Mouse (Mus musculus): ENCODE data around the gene Gm4922. TPM values are rescaled to one million over a fixed set of nuclear protein-coding genes. Genes with fewer than 3 reads are reported as not detected.

Gene Gm4922
- polyA plus RNA-seq (2015; fragmentation: Nextera tagmentation; extraction: Ambion mirVana) = not detected in 2 replicates

DNA sequence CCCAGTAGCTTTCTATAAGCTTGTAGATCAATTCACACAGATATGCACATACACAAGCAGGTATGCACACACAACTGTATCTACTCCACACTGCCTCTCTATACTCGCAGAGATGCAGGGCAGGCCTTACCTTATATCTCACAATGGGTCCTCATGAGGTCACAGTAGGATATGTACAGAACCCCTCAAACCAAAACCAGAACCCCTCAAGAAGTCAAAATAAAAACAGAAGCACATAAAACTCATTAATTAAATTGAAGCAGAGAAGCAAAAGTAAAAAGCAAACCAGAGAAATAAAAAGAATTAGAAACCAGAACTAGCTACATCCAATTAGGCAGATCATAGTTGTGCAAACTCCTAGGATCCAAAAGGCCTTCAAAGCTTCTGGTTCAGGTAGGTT is at the start of gene Gm4922:
Gm4922 (minus strand) TSS at position 101 of the 400 bp plus-strand sequence.
- no peaks in the 10 kb centered on the region for H3K27me3 ChIP-seq
- no peak within 1 kb of the TSS for H3K9ac ChIP-seq
- H3K36me3 ChIP-seq = no peaks in the 10 kb centered on the region
- ATAC-seq (replicated peaks; ENCODE audit: low FRiP score) = no peak
- H3K4me1 ChIP-seq = no peaks in the 10 kb centered on the region
- H3K27ac ChIP-seq = no peak within 1 kb of the TSS
- H3K9me3 ChIP-seq (replicated peaks) = no peaks in the 10 kb centered on the region
- no peak within 1 kb of the TSS for H3K4me3 ChIP-seq (replicated peaks)
- 88% methylated on average over 1 of the region's 1 CpGs for WGBS
- no peak within 1 kb of the TSS for H3K4me2 ChIP-seq

DNA sequence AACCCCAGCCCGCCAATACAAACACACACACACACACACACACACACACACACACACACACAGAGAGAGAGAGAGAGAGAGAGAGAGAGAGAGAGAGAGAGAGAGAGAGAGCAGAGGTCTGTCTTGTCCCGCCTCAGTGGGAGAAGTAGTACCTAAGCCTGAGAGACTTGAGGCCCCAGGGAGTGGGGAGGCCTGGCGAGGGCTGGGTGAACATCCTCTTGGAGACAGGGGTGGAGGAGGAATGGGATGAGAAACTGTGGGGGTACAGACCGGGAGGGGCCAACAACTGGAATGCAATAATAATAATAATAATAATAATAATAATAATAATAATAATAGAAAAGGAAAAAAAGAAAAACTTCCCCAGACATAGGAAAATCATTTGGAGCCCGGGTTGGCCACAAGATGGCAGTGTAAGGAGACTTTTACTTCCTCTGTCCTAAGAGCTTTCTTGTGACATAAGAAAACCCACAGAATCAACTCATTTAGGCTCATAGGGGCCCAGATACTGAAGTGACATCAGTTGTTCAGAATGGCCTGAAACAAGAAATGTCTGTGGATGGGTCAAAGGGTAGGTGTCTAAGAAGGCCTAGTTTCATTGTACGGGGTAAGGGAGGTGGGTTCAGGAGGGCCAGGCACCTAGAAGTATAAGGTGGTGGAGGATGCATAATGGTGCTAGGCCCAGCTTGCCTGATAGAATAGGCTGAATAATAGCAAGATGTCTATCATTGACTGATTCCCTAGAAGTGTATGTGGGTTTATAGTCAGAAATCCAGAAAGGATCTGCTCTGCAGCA is 49.3 kb upstream of the Gm4922 start:
- Histone ChIP-seq H3K4me3 (replicated peaks) (no peak overlapping the region), H3K9me3 (replicated peaks) (no peaks in the 10 kb centered on the region), H3K9ac (no peak overlapping the region), H3K27ac (no peak overlapping the region), H3K36me3 (no peaks in the 10 kb centered on the region), H3K4me2 (no peak overlapping the region), H3K4me1 (no peaks in the 10 kb centered on the region), H3K27me3 (no peaks in the 10 kb centered on the region)
- WGBS = 60% methylated on average over 6 of the region's 6 CpGs
- 0 out of 2 replicates have a peak, but pooled peaks have one; percentile 40 for ATAC-seq (replicated peaks; ENCODE audit: low FRiP score)

DNA sequence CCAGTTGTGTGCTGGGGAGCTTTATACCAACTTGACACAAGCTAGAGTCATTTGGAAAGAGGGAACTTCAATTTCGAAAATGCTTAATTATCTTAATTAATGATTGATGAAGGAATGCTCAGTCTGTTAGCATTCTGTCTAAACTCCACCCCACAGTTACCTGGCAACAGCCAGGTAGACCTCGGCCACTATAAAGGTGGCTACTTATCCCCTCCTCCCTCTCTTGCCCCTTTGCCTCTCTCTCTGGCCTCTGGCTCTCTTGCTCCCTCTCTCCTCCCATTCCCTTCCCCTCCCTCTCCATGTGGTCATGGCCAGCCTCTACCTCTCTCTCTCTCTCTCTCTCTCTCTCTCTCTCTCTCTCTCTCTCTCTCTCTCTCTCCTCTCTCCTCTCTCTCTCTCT is 47.8 kb upstream of the Gm4922 start:
- Histone ChIP-seq H3K4me2 (no peak overlapping the region), H3K27ac (no peak overlapping the region), H3K36me3 (no peaks in the 10 kb centered on the region), H3K9ac (no peak overlapping the region), H3K4me1 (0 out of 2 replicates have a peak, but pooled peaks cover 3% of the 10 kb centered on the region), H3K9me3 (replicated peaks) (no peaks in the 10 kb centered on the region), H3K4me3 (replicated peaks) (no peak overlapping the region), H3K27me3 (no peaks in the 10 kb centered on the region)
- 49% methylated on average over 2 of the region's 2 CpGs for WGBS
- ATAC-seq (replicated peaks; ENCODE audit: low FRiP score) = no peak

DNA sequence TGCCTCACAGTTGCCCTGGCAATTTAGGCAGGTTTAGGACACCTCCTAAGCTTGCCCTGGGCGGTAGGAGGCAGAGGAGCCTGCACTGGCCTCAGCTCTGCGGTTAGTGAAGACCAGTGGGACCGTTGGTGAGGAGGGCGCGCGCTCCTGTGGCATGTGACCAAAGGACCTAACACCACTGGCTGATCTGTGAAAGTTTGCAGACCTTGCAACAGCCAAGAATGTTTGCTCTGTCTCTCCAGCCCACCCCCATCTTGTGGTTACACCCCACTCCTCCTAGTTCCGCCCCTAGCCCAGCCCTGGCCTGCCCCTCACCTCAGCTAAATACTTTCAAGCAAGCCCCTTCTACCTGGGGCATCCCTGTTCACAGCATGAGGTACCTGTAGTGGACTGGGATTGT is 45.2 kb upstream of the Gm4922 start:
- no peak overlapping the region for H3K9ac ChIP-seq
- ATAC-seq (replicated peaks; ENCODE audit: low FRiP score) = no peak; the same call in 1 of the 2 replicates
- no peak overlapping the region for H3K27ac ChIP-seq

DNA sequence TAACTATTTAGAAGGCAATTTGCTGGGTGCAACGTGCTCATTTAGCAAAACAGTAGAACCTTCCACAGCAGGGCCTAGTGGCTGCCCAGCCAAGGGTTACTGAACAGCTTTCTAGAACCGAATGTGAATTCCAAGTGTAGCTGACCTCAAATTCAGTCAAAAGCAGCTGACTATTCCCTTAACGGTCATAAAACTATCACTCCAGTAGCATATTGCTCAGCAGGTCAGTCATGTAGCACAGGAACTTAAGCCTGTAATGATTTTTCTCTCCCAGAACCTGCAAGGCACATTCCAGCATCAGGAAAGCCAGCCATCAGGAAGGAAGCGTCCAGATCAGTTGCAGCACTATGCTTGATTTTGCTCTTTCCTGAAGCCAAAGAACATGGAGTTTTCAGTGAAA is 43.8 kb upstream of the Gm4922 start:
- Histone ChIP-seq H3K27ac (no peak overlapping the region), H3K27me3 (no peaks in the 10 kb centered on the region), H3K9ac (no peak overlapping the region), H3K4me1 (0 out of 2 replicates have a peak, but pooled peaks cover 3% of the 10 kb centered on the region), H3K4me2 (no peak overlapping the region), H3K4me3 (replicated peaks) (no peak overlapping the region), H3K36me3 (no peaks in the 10 kb centered on the region), H3K9me3 (replicated peaks) (no peaks in the 10 kb centered on the region)
- ATAC-seq (replicated peaks; ENCODE audit: low FRiP score) = 0 out of 2 replicates have a peak, but pooled peaks have one; percentile 36
- 41% methylated on average over 4 of the region's 4 CpGs for WGBS

More for the DNA sequence above, 45.2 kb upstream of the Gm4922 start:
- no peaks in the 10 kb centered on the region for H3K27me3 ChIP-seq
- no peak overlapping the region for H3K4me2 ChIP-seq
- no peak overlapping the region for H3K4me3 ChIP-seq (replicated peaks)
- no peaks in the 10 kb centered on the region for H3K36me3 ChIP-seq
- no peaks in the 10 kb centered on the region for H3K9me3 ChIP-seq (replicated peaks)
- WGBS = 44% methylated on average over 7 of the region's 7 CpGs
- 0 out of 2 replicates have a peak, but pooled peaks cover 3% of the 10 kb centered on the region for H3K4me1 ChIP-seq

DNA sequence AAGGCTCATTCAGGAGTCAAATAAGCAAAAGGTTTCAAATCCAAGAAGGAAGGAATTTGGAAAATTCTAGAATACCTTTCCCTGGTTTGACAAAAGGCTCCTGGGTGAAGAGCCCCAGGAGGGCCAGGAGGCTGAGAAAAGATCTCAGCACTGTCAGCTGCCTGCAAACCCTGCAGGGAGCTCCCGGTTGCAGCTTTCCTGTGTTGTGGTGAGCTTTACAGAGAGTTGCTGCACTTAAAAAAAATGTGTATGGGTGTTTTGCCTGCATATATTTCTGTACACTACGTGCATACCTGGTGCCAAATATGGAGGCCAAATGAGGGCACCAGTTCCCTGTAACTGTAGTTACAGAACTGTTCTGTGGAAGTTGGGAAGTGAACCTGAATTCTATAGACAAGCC is 41.3 kb upstream of the Gm4922 start:
- no peak overlapping the region for H3K27ac ChIP-seq
- H3K36me3 ChIP-seq = no peaks in the 10 kb centered on the region
- H3K27me3 ChIP-seq = no peaks in the 10 kb centered on the region
- 58% methylated on average over 2 of the region's 2 CpGs for WGBS
- no peaks in the 10 kb centered on the region for H3K9me3 ChIP-seq (replicated peaks)
- H3K9ac ChIP-seq = no peak overlapping the region
- ATAC-seq (replicated peaks; ENCODE audit: low FRiP score) = no peak
- no peak overlapping the region for H3K4me3 ChIP-seq (replicated peaks)
- no peak overlapping the region for H3K4me2 ChIP-seq
- 0 out of 2 replicates have a peak, but pooled peaks cover 3% of the 10 kb centered on the region for H3K4me1 ChIP-seq

DNA sequence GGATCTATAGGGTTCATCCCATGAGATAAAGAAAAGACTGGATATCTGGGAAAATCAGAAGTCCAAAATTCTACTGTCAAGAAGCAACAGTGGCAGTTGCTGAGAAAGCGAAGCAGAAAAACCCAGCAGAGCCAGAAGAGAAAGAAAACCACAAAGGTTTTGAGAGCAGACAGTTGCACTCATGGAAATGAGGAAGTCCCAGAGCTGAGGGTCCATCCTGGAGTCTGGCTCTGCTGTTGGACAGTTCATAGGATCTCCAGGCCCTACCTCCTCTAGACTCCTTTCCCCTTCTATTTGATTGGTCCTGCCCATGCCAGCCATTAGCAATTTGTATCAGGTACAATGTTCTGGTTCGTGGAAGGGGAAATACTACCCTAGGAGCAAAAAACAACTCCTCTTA is 39.5 kb upstream of the Gm4922 start:
- Histone ChIP-seq H3K4me2 (no peak overlapping the region), H3K9me3 (replicated peaks) (no peaks in the 10 kb centered on the region), H3K9ac (no peak overlapping the region), H3K27me3 (no peaks in the 10 kb centered on the region), H3K36me3 (no peaks in the 10 kb centered on the region), H3K4me1 (0 out of 2 replicates have a peak, but pooled peaks cover 3% of the 10 kb centered on the region), H3K4me3 (replicated peaks) (no peak overlapping the region), H3K27ac (no peak overlapping the region)
- WGBS = 75% methylated on average over 2 of the region's 2 CpGs
- ATAC-seq (replicated peaks; ENCODE audit: low FRiP score) = no peak

DNA sequence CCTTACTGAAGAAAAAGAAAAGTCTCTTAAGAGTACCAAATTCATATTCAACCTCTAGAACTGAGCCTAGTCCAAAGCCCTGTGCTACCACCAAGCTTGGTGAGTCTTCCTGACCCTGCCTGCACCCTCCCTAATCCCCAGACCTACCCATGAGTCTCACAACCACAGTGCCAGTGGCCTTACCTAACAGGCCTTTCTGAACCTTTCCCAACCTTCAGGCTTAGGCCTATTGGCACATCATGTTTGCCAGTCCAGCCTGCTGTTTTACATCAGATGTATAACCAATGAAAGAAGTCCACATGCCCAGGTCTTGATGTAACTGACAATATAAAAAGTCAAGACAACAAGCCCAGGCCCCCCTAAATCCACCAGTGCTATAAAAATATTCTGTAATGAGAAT is 38.5 kb upstream of the Gm4922 start:
- Histone ChIP-seq H3K27me3 (no peaks in the 10 kb centered on the region), H3K9me3 (replicated peaks) (no peaks in the 10 kb centered on the region), H3K27ac (no peak overlapping the region), H3K4me2 (no peak overlapping the region), H3K9ac (no peak overlapping the region), H3K4me1 (no peaks in the 10 kb centered on the region), H3K36me3 (no peaks in the 10 kb centered on the region), H3K4me3 (replicated peaks) (no peak overlapping the region)
- no peak for ATAC-seq (replicated peaks; ENCODE audit: low FRiP score)

DNA sequence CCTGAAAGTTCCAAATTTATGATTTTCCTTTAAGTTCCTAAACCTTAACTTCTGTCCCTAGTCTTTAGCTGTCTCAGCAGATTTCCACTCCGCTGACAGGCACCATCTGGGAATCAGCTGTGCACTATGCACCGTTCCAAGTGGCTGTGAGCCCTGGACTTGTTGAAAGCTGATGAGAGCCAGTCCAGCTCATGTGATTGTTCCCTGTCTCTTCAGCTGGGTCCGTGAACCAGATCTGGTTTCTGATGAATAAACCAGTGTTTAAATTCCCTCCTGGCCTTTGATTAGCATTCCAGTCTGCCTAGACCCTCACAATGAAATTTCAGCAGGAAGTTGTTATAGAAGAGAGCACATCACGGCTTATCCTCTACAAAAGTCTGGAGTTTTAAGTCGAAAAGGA is 30.0 kb upstream of the Gm4922 start:
- peak; percentile 79 for ATAC-seq (replicated peaks; ENCODE audit: low FRiP score)
- no peaks in the 10 kb centered on the region for H3K9me3 ChIP-seq (replicated peaks)
- no peak overlapping the region for H3K4me2 ChIP-seq
- no peak overlapping the region for H3K27ac ChIP-seq
- 0 out of 2 replicates have a peak, but pooled peaks cover 3% of the 10 kb centered on the region for H3K4me1 ChIP-seq
- H3K9ac ChIP-seq = no peak overlapping the region
- no peaks in the 10 kb centered on the region for H3K36me3 ChIP-seq
- WGBS = 40% methylated on average over 5 of the region's 5 CpGs
- no peak overlapping the region for H3K4me3 ChIP-seq (replicated peaks)
- no peaks in the 10 kb centered on the region for H3K27me3 ChIP-seq

DNA sequence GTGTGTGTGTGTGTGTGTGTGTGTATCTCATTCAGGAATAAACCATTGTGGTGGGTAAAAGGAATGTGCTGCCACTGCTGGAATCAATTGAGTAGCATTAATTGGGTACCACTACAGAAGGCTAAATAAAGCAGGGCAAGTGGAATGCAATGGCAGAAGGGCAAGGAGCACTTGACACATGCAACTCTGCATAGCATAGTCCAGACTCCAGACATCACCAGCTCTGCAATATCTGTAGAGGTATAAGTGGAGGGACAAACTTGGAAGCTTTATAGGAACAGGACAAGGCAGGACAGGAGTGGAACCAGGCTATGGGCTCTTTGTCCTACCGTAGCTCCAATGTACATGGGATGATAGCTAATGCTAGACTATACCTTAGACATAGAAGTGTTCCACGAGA is 25.2 kb upstream of the Gm4922 start:
- no peaks in the 10 kb centered on the region for H3K9me3 ChIP-seq (replicated peaks)
- no peaks in the 10 kb centered on the region for H3K27me3 ChIP-seq
- H3K4me3 ChIP-seq (replicated peaks) = no peak overlapping the region
- 88% methylated on average over 2 of the region's 2 CpGs for WGBS
- H3K36me3 ChIP-seq = no peaks in the 10 kb centered on the region
- H3K27ac ChIP-seq = no peak overlapping the region
- ATAC-seq (replicated peaks; ENCODE audit: low FRiP score) = no peak
- H3K4me2 ChIP-seq = no peak overlapping the region
- 0 out of 2 replicates have a peak, but pooled peaks cover 3% of the 10 kb centered on the region for H3K4me1 ChIP-seq
- no peak overlapping the region for H3K9ac ChIP-seq

DNA sequence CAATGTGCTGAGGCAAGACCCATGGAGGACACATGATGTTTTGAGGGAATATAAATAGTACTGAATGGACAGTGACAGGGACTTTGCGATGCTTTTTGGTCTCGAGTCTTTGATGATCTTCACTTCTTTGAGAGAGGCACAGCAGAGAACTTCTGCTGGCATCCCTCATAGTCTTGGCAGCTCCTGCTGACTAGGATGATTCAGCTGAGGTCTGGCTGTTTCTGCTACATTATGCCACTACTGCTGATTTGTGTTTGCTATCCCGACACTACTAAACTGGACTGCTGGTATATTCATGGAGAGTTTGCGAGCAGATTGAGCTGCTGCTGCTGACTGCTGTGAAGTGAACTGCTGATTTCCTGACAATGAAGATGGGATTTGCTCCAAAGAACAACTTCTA is 3.5 kb upstream of the Gm4922 start:
- no peak overlapping the region for H3K9ac ChIP-seq
- H3K36me3 ChIP-seq = no peaks in the 10 kb centered on the region
- H3K27me3 ChIP-seq = no peaks in the 10 kb centered on the region
- no peak for ATAC-seq (replicated peaks; ENCODE audit: low FRiP score)
- 87% methylated on average over 4 of the region's 4 CpGs for WGBS
- H3K4me2 ChIP-seq = no peak overlapping the region
- H3K27ac ChIP-seq = no peak overlapping the region
- no peaks in the 10 kb centered on the region for H3K4me1 ChIP-seq
- no peak overlapping the region for H3K4me3 ChIP-seq (replicated peaks)
- no peaks in the 10 kb centered on the region for H3K9me3 ChIP-seq (replicated peaks)

DNA sequence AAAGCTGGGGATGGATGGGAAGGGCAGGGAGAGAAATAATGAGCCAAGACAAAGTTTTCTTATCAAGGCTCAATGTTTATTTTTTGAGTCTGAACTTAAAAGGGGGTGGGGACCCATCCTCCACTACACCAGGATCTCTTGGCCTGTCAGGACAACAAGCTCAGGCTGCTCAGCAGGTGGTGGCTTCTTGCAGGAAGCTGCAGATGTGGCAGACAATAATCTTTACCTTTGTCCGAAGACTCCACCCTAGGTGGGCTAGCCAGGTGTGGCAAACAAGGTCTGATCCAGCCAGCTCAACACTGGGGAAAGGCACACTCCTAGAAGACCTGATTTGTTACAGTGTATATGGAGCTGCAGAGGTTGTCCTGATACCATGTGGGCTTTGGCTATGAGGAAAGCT is 2.0 kb upstream of the Gm4922 start:
- no peak for ATAC-seq (replicated peaks; ENCODE audit: low FRiP score)
- no peak overlapping the region for H3K27ac ChIP-seq
- H3K9me3 ChIP-seq (replicated peaks) = no peaks in the 10 kb centered on the region
- H3K4me1 ChIP-seq = no peaks in the 10 kb centered on the region
- 75% methylated on average over 1 of the region's 1 CpGs for WGBS
- no peak overlapping the region for H3K9ac ChIP-seq
- no peaks in the 10 kb centered on the region for H3K27me3 ChIP-seq
- no peak overlapping the region for H3K4me2 ChIP-seq
- no peak overlapping the region for H3K4me3 ChIP-seq (replicated peaks)
- H3K36me3 ChIP-seq = no peaks in the 10 kb centered on the region

Measured in kidney, embryonic 15.5 days (tissue).